Mouse (Mus musculus): ENCODE results near the gene Dzank1. TPM values are rescaled to one million over a fixed set of nuclear protein-coding genes. Genes with fewer than 3 reads are reported as not detected.

Dzank1 gene
- polyA plus RNA-seq, 1 experiment, result 2.1 TPM

DNA sequence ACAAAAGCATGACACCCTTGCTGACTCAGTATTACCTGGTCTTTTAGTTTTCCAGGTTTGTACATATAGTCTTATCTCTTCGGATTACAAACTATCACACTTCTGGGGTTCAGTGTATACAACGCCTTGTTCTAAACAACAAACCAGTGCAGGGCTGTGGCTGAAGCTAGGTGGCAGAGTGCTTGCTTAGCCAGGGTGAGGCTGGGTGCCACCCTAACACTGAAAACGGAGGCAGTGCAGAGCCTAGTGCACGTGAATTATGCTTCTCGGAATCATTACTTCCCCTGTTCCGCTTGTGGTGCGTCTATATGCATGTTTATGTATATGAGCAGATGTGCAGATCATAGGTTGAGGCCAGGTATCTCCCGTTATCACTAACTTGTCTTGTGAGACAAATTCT lies 98.6 kb downstream of the Dzank1 start:
- 79% methylated on average over 8 of the region's 8 CpGs for WGBS
- TF ChIP-seq POLR2A (IDR thresholded peaks at IDR 0.05; ENCODE audit: borderline replicate concordance, extremely low read depth, low read depth, low read length) (no peak), CTCF (IDR thresholded peaks at IDR 0.05; ENCODE audit: insufficient read depth, low read length) (no peak)
- H3K4me3 ChIP-seq (replicated peaks; ENCODE audit: extremely low read depth, low read depth, low read length), result no peak overlapping the region
- H3K4me1 ChIP-seq (ENCODE audit: control insufficient read depth, insufficient read depth, low read length), result no peaks in the 10 kb centered on the region
- DNase-seq, result no peak

DNA sequence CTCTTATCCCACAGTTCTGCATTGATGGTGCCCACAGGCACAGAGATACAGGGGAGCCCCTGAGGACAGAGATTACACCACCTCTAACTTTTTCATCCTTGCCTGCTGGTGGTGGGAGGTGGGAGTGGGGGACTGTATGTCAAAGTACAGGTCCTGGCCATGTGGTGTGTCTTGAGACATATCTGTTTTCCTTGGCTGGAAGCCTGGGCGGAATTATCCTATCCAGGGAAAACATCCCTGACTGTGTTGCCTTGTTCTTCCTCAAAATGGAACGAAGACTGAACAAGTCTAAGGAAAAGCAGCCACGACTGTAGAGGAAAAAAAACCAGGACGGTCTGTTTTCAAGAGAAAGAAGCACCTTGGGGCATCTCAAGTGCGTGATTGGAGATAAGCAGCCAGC lies 99.4 kb downstream of the Dzank1 start:
- DNase-seq, result no peak
- H3K4me1 ChIP-seq (ENCODE audit: control insufficient read depth, insufficient read depth, low read length), result no peaks in the 10 kb centered on the region
- 74% methylated on average over 5 of the region's 5 CpGs for WGBS
- TF ChIP-seq POLR2A (IDR thresholded peaks at IDR 0.05; ENCODE audit: borderline replicate concordance, extremely low read depth, low read depth, low read length), result no peak
- TF ChIP-seq CTCF (IDR thresholded peaks at IDR 0.05; ENCODE audit: insufficient read depth, low read length), result no peak
- no peak overlapping the region for H3K4me3 ChIP-seq (replicated peaks; ENCODE audit: extremely low read depth, low read depth, low read length)

- no peak for DNase-seq
- TF ChIP-seq CTCF (IDR thresholded peaks at IDR 0.05; ENCODE audit: insufficient read depth, low read length), result no peak
- no peaks in the 10 kb centered on the region for H3K4me1 ChIP-seq (ENCODE audit: control insufficient read depth, insufficient read depth, low read length)
- 78% methylated on average over 1 of the region's 1 CpGs for WGBS
- H3K4me3 ChIP-seq (replicated peaks; ENCODE audit: extremely low read depth, low read depth, low read length), result no peak overlapping the region
Measured at GRCm38 (mm10) chr2:144425761-144426160, 101.5 kb downstream of the Dzank1 start.

DNA sequence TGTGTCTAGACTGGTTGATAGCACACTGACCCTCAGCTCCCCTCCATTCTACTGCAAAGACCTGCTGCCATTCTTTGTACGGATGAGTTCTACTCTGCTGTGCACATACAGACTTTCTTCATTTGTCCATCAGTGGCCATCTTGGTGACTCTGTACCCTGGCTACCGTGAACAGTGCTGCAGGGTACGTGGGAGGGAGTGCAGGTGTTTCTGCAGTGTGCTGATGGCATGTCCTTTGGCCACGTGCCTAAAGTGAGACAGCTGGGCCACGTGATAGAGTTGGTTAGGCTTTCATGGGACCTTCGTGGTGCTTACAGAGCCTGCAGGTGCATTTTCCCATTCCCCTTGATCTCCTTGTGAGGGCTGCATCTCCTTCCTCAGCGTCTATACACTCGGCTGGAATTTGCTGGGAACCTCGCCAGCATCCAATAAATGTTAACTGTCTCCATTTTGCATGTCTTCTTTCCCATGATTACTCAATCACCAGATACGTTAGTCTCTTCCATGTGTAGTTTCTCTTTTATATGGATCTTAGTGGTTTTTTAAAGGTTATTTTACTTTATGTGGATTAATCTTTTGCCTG lies 105.0 kb downstream of the Dzank1 start:
- 73% methylated on average over 10 of the region's 10 CpGs for WGBS
- H3K4me3 ChIP-seq (replicated peaks; ENCODE audit: extremely low read depth, low read depth, low read length), result no peak overlapping the region
- no peak for DNase-seq
- TF ChIP-seq CTCF (IDR thresholded peaks at IDR 0.05; ENCODE audit: insufficient read depth, low read length) (no peak), POLR2A (IDR thresholded peaks at IDR 0.05; ENCODE audit: borderline replicate concordance, extremely low read depth, low read depth, low read length) (no peak)
- no peaks in the 10 kb centered on the region for H3K4me1 ChIP-seq (ENCODE audit: control insufficient read depth, insufficient read depth, low read length)

Other genes with a start within 250 kb of the Dzank1 start
- gene Ovol2, start 195.3 kb downstream of the Dzank1 start, polyA plus RNA-seq (2012; rRNA removed), result 6.7 and 7.4 TPM in 2 replicates
- 22.0 and 28.6 TPM in 2 replicates for gene Kat14, start 158.4 kb downstream of the Dzank1 start, polyA plus RNA-seq (2012; rRNA removed)
- not detected in 2 replicates for gene Pet117, start 158.4 kb downstream of the Dzank1 start, polyA plus RNA-seq (2012; rRNA removed)
- gene Polr3f, start 304 bp upstream of the Dzank1 start, polyA plus RNA-seq (2012; rRNA removed), result 4.5 and 8.5 TPM in 2 replicates
- 11.9 and 15.4 TPM in 2 replicates for gene Rbbp9, start 23.5 kb upstream of the Dzank1 start, polyA plus RNA-seq (2012; rRNA removed)
- gene Sec23b, start 28.8 kb upstream of the Dzank1 start, polyA plus RNA-seq (2012; rRNA removed), result 37.7 and 51.0 TPM in 2 replicates
- 3.3 and 4.5 TPM in 2 replicates for gene Smim26, start 66.6 kb upstream of the Dzank1 start, polyA plus RNA-seq (2012; rRNA removed)
- gene Dtd1, start 72.5 kb upstream of the Dzank1 start, polyA plus RNA-seq (2012; rRNA removed), result 9.9 and 12.4 TPM in 2 replicates